Mouse (Mus musculus): ENCODE measurements around the gene Ank3.

- TF ChIP-seq CTCF (IDR thresholded peaks at IDR 0.05; ENCODE audit: low read depth, low read length), result no peak
- TF ChIP-seq POLR2A (IDR thresholded peaks at IDR 0.05; ENCODE audit: extremely low read depth, insufficient read depth, low read length), result no peak
Observed at GRCm38 (mm10) chr10:70039871-70040291, 641.3 kb downstream of the Ank3 start.

All from liver, adult 2 months (tissue).